Mouse (Mus musculus) liver, embryonic 15.5 days (tissue): ENCODE measurements around the gene Ccdc103. TPM values are rescaled to one million over a fixed set of nuclear protein-coding genes. Genes with fewer than 3 reads are reported as not detected.

ENCODE experiments used
- ATAC-seq: fragments of 200-750 bp; cut with Nextera tagmentation; 2 replicates; pipeline ENCODE4 v1.8.0; 2017; ENCODE audit warnings: moderate number of reproducible peaks, mild to moderate bottlenecking, moderate library complexity; ENCODE audit not compliant: insufficient read depth
- H3K27ac ChIP-seq: fragments of 300-500 bp; sonication (generic); replicated peaks from 2 replicates; pipeline ENCODE4 v1.5.1; 2015; ENCODE audit warnings: mild to moderate bottlenecking, inconsistent platforms
- H3K27me3 ChIP-seq: fragments of 300-500 bp; sonication (generic); 2 replicates; pipeline ENCODE4 v1.6.1; 2015; ENCODE audit warnings: mild to moderate bottlenecking, inconsistent platforms
- H3K36me3 ChIP-seq: fragments of 300-500 bp; sonication (generic); replicated peaks from 2 replicates; pipeline ENCODE4 v1.6.1; 2015; ENCODE audit warnings: moderate library complexity, mild to moderate bottlenecking, inconsistent platforms
- H3K4me1 ChIP-seq: fragments of 300-500 bp; sonication (generic); replicated peaks from 2 replicates; pipeline ENCODE4 v1.6.1; 2015; ENCODE audit warnings: inconsistent platforms
- H3K4me2 ChIP-seq: fragments of 300-500 bp; sonication (generic); 2 replicates; pipeline ENCODE4 v1.6.1; 2015; ENCODE audit warnings: moderate library complexity, mild to moderate bottlenecking, inconsistent platforms
- H3K4me3 ChIP-seq: fragments of 300-500 bp; sonication (generic); replicated peaks from 2 replicates; pipeline ENCODE4 v1.5.1; 2015; ENCODE audit warnings: mild to moderate bottlenecking, inconsistent platforms
- H3K9ac ChIP-seq: fragments of 300-500 bp; sonication (generic); 2 replicates; pipeline ENCODE4 v1.6.1; 2015; ENCODE audit warnings: moderate library complexity, mild to moderate bottlenecking, inconsistent platforms
- H3K9me3 ChIP-seq: fragments of 300-500 bp; sonication (generic); replicated peaks from 2 replicates; pipeline ENCODE4 v1.6.1; 2016; ENCODE audit warnings: inconsistent platforms
- WGBS: fragments of 180-500 bp; shearing (Covaris S2); methylation state at CpG from one replicate; pipeline ENCODE4 v1.1.7; 2015; ENCODE audit warnings: mixed read lengths; ENCODE audit not compliant: insufficient replicate concordance; 5-methylcytosine and 5-hydroxymethylcytosine counted together
- polyA plus RNA-seq: library from polyadenylated mRNA; unstranded; fragments of >200 nt; fragmentation: Nextera tagmentation; extraction: Ambion mirVana; gene quantifications from 2 replicates; pipeline ENCODE4 v1.2.1, GENCODE M21; 2015

The Ccdc103 gene
- polyA plus RNA-seq, 1 experiment from 2014 or later, result 1.0 TPM

DNA sequence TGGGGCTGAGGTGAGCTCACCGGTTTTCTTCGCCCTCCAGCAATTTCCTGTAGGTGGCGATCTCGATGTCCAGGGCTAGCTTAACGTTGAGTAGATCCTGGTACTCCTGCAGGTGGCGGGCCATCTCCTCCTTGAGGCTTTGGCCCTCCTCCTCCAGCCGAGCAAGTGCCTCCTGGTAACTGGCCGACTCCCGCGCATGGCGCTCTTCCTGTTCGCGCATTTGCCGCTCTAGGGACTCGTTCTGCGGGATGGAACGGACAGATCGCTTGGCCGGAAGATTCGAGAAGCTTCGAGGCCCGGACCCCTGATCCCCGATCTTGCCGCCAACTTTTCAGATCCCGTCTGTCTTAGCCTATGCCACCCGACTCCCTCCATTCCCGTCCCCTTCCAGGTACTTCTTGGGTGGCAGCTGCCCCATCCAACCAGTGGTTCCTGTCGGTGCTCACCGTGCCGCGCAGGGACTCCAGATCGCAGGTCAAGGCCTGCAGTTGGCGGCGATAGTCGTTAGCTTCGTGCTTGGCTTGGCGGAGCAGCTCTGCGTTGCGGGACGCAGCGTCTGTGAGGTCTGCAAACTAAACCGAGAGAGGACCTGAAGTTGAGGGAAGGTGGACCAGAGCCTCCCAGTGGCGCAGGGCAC lies 12.1 kb downstream of the Ccdc103 start:
- 3% methylated on average over 43 of the region's 43 CpGs for WGBS
- peaks cover 79% of the 10 kb centered on the region for H3K4me1 ChIP-seq
- peak overlapping the region; percentile 77 for H3K9ac ChIP-seq
- no peaks in the 10 kb centered on the region for H3K9me3 ChIP-seq
- peak overlapping the region; percentile 88 for H3K4me2 ChIP-seq
- H3K27ac ChIP-seq, result peak overlapping the region; percentile 94
- ATAC-seq, result peak; percentile 67
- H3K36me3 ChIP-seq, result no peaks in the 10 kb centered on the region
- H3K27me3 ChIP-seq, result peaks cover 61% of the 10 kb centered on the region
- H3K4me3 ChIP-seq, result peak overlapping the region; percentile 63

DNA sequence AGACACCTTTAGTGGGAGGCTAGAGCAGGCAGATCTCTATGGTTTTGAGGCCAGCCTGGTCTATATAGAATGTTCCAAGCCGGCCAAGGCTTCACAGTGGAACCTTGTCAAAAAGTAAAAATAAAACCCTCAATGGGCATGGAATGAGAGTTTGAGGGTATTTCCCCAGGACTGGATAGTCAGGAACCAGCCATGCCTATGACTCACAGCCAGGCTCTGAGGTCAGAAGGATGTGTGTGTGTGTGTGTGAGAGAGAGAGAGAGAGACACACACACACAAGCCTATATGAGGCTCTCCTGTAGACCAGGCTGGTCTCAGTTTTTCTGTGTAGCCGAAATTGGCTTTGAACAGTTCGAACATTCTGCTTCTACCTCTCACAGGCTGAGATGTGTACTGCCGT lies 13.7 kb downstream of the Ccdc103 start:
- 73% methylated on average over 4 of the region's 4 CpGs for WGBS
- H3K9me3 ChIP-seq, result no peaks in the 10 kb centered on the region
- H3K36me3 ChIP-seq, result no peaks in the 10 kb centered on the region
- peak overlapping the region; percentile 94 for H3K27ac ChIP-seq
- peak overlapping the region; percentile 77 for H3K9ac ChIP-seq
- peak overlapping the region; percentile 88 for H3K4me2 ChIP-seq
- H3K4me3 ChIP-seq, result peak overlapping the region; percentile 63
- no peak for ATAC-seq
- H3K27me3 ChIP-seq, result peaks cover 54% of the 10 kb centered on the region
- H3K4me1 ChIP-seq, result peaks cover 76% of the 10 kb centered on the region

DNA sequence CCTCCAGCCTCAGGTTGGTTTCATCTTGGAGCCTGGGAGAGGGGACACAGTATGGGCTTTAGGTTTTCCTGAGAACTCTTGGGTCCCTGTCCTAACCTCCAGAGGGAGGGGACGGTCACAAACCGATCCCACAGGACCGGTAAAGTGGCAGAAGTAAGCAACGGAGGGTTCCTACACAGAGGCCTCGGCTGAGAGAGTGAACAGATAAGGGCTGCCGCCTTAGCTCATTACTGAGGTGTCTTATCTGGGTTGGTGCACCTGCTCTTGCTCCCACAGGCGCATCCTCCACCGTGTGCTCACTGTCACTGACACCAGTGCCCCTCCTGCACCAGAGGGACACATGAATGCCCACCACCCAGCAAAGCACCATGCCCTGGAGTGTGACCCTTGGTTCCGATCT lies 14.8 kb downstream of the Ccdc103 start:
- H3K4me2 ChIP-seq, result peak overlapping the region; percentile 88
- 22% methylated on average over 9 of the region's 9 CpGs for WGBS
- peak; percentile 98 for ATAC-seq
- peaks cover 71% of the 10 kb centered on the region for H3K4me1 ChIP-seq
- peak overlapping the region; percentile 63 for H3K4me3 ChIP-seq
- no peaks in the 10 kb centered on the region for H3K36me3 ChIP-seq
- peak overlapping the region; percentile 77 for H3K9ac ChIP-seq
- peaks cover 56% of the 10 kb centered on the region for H3K27me3 ChIP-seq
- peak overlapping the region; percentile 94 for H3K27ac ChIP-seq
- no peaks in the 10 kb centered on the region for H3K9me3 ChIP-seq

DNA sequence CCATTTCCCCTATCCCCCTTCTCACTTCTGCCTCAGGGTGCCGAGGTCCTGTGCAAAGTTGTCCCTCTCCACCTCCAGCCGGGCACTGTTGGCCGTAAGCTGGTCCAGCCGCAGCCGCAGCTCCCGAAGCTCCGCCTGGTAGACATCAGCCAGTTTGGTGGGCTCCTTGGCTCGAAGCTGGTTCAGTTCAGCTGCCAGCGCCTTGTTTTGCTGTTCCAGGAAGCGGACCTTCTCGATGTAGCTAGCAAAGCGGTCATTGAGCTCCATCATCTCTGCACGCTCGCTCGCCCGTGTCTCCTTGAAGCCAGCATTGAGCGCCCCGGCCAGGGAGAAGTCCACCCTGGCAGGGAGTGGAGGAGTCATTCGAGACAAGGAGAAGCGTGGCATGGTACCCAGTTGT lies 15.6 kb downstream of the Ccdc103 start:
- H3K27ac ChIP-seq, result peak overlapping the region; percentile 94
- peak overlapping the region; percentile 44 for H3K9ac ChIP-seq
- no peak for ATAC-seq
- peaks cover 54% of the 10 kb centered on the region for H3K27me3 ChIP-seq
- WGBS, result 78% methylated on average over 20 of the region's 20 CpGs
- H3K9me3 ChIP-seq, result no peaks in the 10 kb centered on the region
- no peak overlapping the region for H3K4me2 ChIP-seq
- H3K36me3 ChIP-seq, result no peaks in the 10 kb centered on the region
- peaks cover 67% of the 10 kb centered on the region for H3K4me1 ChIP-seq
- no peak overlapping the region for H3K4me3 ChIP-seq

DNA sequence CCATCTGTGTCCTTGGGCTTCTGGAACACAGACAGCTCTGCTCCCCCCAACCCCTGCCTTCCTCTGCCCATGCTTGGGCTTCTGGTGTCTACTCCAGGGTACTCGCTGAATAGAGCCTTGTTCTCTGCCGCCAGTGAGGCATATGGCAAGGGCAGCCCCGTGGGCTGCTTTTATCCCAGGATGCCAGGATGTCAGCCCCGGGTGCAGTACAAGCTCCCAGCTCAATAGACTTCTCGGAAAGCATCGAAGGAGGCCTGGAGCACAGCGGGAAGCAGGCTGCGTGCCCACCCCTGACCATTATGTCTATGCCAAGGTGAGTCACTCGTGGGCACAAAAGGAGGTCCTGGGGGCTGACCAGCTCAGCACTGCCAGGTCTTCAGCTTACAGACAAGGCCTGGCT lies 17.4 kb downstream of the Ccdc103 start:
- WGBS, result 76% methylated on average over 9 of the region's 9 CpGs
- no peak overlapping the region for H3K27ac ChIP-seq
- H3K9ac ChIP-seq, result no peak overlapping the region
- no peak overlapping the region for H3K4me2 ChIP-seq
- H3K4me3 ChIP-seq, result no peak overlapping the region
- H3K27me3 ChIP-seq, result peaks cover 42% of the 10 kb centered on the region
- no peaks in the 10 kb centered on the region for H3K9me3 ChIP-seq
- no peak for ATAC-seq
- peaks cover 50% of the 10 kb centered on the region for H3K4me1 ChIP-seq
- H3K36me3 ChIP-seq, result no peaks in the 10 kb centered on the region

DNA sequence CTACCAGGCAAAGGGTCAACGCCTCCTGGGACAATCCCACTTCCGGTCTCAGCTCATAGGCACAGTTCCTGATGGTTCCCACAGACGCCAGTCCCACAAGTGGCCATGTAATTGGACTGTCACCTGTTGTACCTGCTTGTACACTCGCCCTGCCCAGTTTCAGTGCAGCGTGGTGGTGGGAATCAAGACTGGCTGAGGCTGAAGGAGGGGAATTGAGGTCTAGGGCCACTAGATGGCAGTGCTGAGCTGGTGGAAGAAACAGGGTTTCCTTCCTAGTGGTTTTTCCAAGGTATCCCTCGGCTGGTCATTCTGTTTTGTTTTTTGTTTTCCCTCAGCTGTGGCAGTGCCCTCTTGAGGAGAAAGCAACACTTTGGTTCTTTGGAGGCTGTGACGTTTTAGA lies 19.8 kb downstream of the Ccdc103 start, which contains the start of gene Gfap:
Gfap (minus strand) TSS at position 150 of the 400 bp plus-strand sequence.
- Histone ChIP-seq H3K4me1 (peaks cover 26% of the 10 kb centered on the region), H3K9me3 (no peaks in the 10 kb centered on the region), H3K27me3 (peaks cover 38% of the 10 kb centered on the region), H3K9ac (no peak within 1 kb of the TSS), H3K27ac (no peak within 1 kb of the TSS), H3K4me3 (no peak within 1 kb of the TSS), H3K4me2 (no peak within 1 kb of the TSS), H3K36me3 (peaks cover 21% of the 10 kb centered on the region)
- 6% methylated on average over 7 of the region's 7 CpGs for WGBS
- no peak for ATAC-seq

DNA sequence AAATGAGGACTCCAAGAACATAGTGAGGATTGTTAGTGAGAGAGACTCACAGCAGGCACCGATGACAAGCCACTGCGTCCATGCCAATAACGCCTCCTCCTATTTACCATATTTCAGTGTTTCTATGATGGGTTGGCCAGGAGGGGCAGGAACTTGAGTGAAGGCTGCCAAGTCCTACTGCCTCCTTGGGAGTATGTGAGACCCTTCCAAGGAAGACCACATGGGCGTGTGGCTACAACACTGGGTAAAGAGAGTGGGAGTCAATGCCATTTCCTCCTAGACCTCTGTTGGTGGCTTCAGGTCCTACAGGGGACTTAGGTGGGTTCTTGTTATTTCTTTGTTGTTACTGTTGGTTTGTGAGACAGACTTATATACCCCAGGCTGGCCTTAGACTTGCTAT lies 20.2 kb downstream of the Ccdc103 start:
- no peak overlapping the region for H3K9ac ChIP-seq
- H3K9me3 ChIP-seq, result no peaks in the 10 kb centered on the region
- H3K4me3 ChIP-seq, result no peak overlapping the region
- peaks cover 23% of the 10 kb centered on the region for H3K4me1 ChIP-seq
- H3K27me3 ChIP-seq, result peaks cover 34% of the 10 kb centered on the region
- no peak overlapping the region for H3K4me2 ChIP-seq
- no peak overlapping the region for H3K27ac ChIP-seq
- 41% methylated on average over 4 of the region's 4 CpGs for WGBS
- no peak for ATAC-seq
- peaks cover 25% of the 10 kb centered on the region for H3K36me3 ChIP-seq

DNA sequence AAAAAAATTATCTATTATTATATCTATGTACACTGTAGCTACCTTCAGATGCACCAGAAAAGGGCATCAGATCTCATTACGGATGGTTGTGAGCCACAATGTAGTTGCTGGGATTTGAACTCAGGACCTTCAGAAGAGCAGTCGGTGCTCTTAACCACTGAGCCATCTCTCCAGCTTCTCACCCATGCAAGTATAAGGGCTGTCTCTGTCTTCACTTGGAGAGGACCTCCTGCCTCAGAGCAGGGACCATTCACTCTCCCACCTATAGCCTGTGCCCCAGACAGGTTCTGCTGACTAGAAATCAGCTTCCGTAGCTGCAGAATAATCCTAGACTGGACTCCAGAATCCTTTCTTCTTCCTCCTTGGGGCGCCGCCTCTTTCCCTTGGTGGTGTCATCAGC lies 21.1 kb downstream of the Ccdc103 start:
- Histone ChIP-seq H3K27me3 (peaks cover 25% of the 10 kb centered on the region), H3K27ac (no peak overlapping the region), H3K9ac (no peak overlapping the region), H3K4me1 (peaks cover 14% of the 10 kb centered on the region), H3K4me3 (no peak overlapping the region), H3K9me3 (no peaks in the 10 kb centered on the region), H3K4me2 (no peak overlapping the region), H3K36me3 (peaks cover 34% of the 10 kb centered on the region)
- 71% methylated on average over 5 of the region's 5 CpGs for WGBS
- no peak for ATAC-seq

DNA sequence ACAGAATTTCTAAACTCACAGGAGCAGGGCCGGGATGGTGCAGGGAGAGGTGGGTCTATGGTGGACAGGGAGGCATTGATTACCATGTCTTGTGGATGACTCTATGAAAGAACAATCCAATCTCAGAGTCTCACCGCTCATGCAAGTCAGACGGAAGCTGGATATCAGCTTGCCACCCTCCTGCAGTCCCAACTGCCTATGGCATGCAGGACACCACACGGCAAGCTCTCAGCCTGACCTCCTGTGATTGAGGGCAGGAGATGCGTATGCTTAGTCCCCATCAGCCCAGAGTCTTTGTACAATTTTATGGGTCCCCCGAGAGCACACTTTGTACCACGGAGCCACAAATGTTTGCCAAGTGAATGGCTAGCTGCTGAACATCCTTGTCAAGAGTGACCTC lies 22.6 kb downstream of the Ccdc103 start:
- peaks cover 50% of the 10 kb centered on the region for H3K36me3 ChIP-seq
- peaks cover 8% of the 10 kb centered on the region; the same call in 1 of the 2 replicates for H3K4me1 ChIP-seq
- H3K9me3 ChIP-seq, result no peaks in the 10 kb centered on the region
- H3K4me3 ChIP-seq, result no peak overlapping the region
- WGBS, result 81% methylated on average over 7 of the region's 7 CpGs
- H3K27me3 ChIP-seq, result 0 out of 2 replicates have a peak, but pooled peaks cover 17% of the 10 kb centered on the region
- no peak for ATAC-seq
- no peak overlapping the region for H3K9ac ChIP-seq
- no peak overlapping the region for H3K27ac ChIP-seq
- H3K4me2 ChIP-seq, result no peak overlapping the region

DNA sequence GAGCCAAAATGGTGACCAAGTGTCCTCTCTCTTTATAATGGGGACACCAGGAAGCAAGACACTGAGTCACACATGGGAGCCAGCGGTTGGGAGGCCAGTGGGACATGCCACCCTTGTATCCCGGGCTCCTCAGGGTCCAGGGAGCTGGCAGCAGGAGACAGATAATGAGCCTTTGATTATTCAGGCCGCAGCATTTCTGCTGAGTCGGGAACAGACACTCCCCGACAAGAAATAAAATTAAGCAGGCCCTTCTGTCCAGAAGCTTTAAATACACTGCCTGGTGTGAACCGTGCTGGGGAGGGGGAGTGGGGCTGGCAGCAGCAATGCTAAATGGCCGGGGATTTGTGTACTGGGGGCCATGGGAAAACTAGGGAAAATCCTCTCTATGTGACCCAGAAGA lies 30.4 kb downstream of the Ccdc103 start:
- H3K27ac ChIP-seq, result no peak overlapping the region
- H3K36me3 ChIP-seq, result peaks cover 99% of the 10 kb centered on the region
- 79% methylated on average over 7 of the region's 7 CpGs for WGBS
- no peaks in the 10 kb centered on the region for H3K4me1 ChIP-seq
- H3K9me3 ChIP-seq, result no peaks in the 10 kb centered on the region
- H3K4me2 ChIP-seq, result no peak overlapping the region
- no peak overlapping the region for H3K4me3 ChIP-seq
- no peak overlapping the region for H3K9ac ChIP-seq
- no peaks in the 10 kb centered on the region for H3K27me3 ChIP-seq
- no peak for ATAC-seq

DNA sequence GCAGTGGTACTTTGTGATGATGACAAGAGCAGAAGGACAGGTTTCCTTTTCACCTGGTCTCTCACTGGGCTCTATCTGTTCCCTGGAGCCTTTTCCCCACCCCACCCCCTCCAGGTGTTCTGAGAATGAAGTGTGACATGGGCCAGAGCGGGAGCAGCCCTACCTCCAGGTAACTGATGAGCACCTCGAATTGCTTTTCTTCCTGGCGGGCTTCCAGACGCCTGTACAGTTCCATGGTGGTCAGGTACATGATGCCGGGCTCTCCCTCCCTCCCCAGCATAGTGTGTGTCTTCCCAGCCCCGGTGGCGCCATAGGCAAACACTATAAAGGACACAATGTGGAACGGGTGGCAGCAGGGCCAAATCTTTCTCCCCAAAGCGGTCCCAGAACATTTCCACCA lies 34.4 kb downstream of the Ccdc103 start:
- H3K9me3 ChIP-seq, result no peaks in the 10 kb centered on the region
- no peak overlapping the region for H3K4me2 ChIP-seq
- WGBS, result 90% methylated on average over 9 of the region's 9 CpGs
- H3K9ac ChIP-seq, result no peak overlapping the region
- H3K36me3 ChIP-seq, result peaks cover 94% of the 10 kb centered on the region
- H3K27ac ChIP-seq, result no peak overlapping the region
- ATAC-seq, result no peak
- no peaks in the 10 kb centered on the region for H3K27me3 ChIP-seq
- no peak overlapping the region for H3K4me3 ChIP-seq
- H3K4me1 ChIP-seq, result no peaks in the 10 kb centered on the region; the same call in 1 of the 2 replicates

DNA sequence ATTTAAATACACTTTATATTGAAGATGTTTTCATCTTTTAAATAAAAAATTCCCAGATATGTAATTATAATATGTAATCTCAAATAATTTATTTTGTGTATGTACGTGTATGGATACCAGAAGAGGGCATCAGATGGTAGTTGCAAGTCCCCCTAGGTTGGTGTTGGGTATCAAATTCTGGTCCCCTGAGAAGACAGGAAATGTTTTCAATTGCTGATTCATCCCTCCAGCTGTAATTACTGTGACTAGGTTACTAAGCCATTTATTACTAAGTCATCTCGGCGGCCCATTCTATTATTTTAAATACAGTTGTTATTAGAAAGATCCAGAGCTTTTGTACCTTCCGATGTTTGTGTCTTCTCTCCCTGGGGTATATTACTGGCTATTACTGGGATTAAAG lies 37.1 kb downstream of the Ccdc103 start:
- H3K9me3 ChIP-seq, result no peaks in the 10 kb centered on the region
- ATAC-seq, result no peak
- H3K27ac ChIP-seq, result no peak overlapping the region
- no peak overlapping the region for H3K9ac ChIP-seq
- peaks cover 95% of the 10 kb centered on the region for H3K36me3 ChIP-seq
- H3K4me2 ChIP-seq, result no peak overlapping the region
- no peak overlapping the region for H3K4me3 ChIP-seq
- H3K27me3 ChIP-seq, result no peaks in the 10 kb centered on the region
- WGBS, result 83% methylated on average over 4 of the region's 4 CpGs
- H3K4me1 ChIP-seq, result peaks cover 22% of the 10 kb centered on the region
